Mouse (Mus musculus) neural tube, embryonic 11.5 days (tissue): ENCODE measurements at regions not wholly inside any gene's neighbourhood (a gene's known extent, or its start where the extent isn't known, plus 50 kb on each side); places are given as distances from the start of the nearest gene placed in this dataset.

Source experiments
- ATAC-seq: fragments of 200-750 bp; cut with Nextera tagmentation; 2 replicates; pipeline ENCODE4 v1.8.0; 2017; ENCODE audit warnings: moderate number of reproducible peaks, mild to moderate bottlenecking, moderate TSS enrichment, moderate library complexity; ENCODE audit not compliant: insufficient read depth, low FRiP score, low TSS enrichment
- DNase-seq: peaks from one replicate; pipeline ENCODE4 v3.0.0-alpha.2; 2015; ENCODE audit warnings: low spot score
- H3K27ac ChIP-seq: fragments of 300-500 bp; sonication (generic); 2 replicates; pipeline ENCODE4 v1.5.1; 2014; ENCODE audit warnings: low read depth, mild to moderate bottlenecking, low read length
- H3K27me3 ChIP-seq: fragments of 300-500 bp; sonication (generic); 2 replicates; pipeline ENCODE4 v1.6.1; 2014; ENCODE audit warnings: mild to moderate bottlenecking, low read length, mixed read lengths; ENCODE audit not compliant: control insufficient read depth, insufficient read depth
- H3K36me3 ChIP-seq: fragments of 300-500 bp; sonication (generic); 2 replicates; pipeline ENCODE4 v1.6.1; 2014; ENCODE audit warnings: mild to moderate bottlenecking, low read length, moderate library complexity, mixed read lengths; ENCODE audit not compliant: control insufficient read depth, insufficient read depth
- H3K4me1 ChIP-seq: fragments of 300-500 bp; sonication (generic); 2 replicates; pipeline ENCODE4 v1.6.1; 2014; ENCODE audit warnings: low read length, mixed read lengths; ENCODE audit not compliant: control insufficient read depth, insufficient read depth
- H3K4me2 ChIP-seq: fragments of 300-500 bp; sonication (generic); 2 replicates; pipeline ENCODE4 v1.6.1; 2014; ENCODE audit warnings: low read depth, mild to moderate bottlenecking, moderate library complexity
- H3K4me3 ChIP-seq: fragments of 300-500 bp; sonication (generic); 2 replicates; pipeline ENCODE4 v1.5.1; 2014; ENCODE audit warnings: low read depth, low read length
- H3K9ac ChIP-seq: fragments of 300-500 bp; sonication (generic); 2 replicates; pipeline ENCODE4 v1.6.1; 2014; ENCODE audit warnings: mild to moderate bottlenecking, low read length
- H3K9me3 ChIP-seq: fragments of 300-500 bp; sonication (generic); 2 replicates; pipeline ENCODE4 v1.6.1; 2016; ENCODE audit warnings: low read length; ENCODE audit not compliant: control insufficient read depth
- WGBS: fragments of 180-500 bp; shearing (Covaris S2); extraction: QIAGEN DNeasy Blood & Tissue Kit; methylation state at CpG from one replicate; pipeline ENCODE4 v1.1.7; 2014; 5-methylcytosine and 5-hydroxymethylcytosine counted together

DNA sequence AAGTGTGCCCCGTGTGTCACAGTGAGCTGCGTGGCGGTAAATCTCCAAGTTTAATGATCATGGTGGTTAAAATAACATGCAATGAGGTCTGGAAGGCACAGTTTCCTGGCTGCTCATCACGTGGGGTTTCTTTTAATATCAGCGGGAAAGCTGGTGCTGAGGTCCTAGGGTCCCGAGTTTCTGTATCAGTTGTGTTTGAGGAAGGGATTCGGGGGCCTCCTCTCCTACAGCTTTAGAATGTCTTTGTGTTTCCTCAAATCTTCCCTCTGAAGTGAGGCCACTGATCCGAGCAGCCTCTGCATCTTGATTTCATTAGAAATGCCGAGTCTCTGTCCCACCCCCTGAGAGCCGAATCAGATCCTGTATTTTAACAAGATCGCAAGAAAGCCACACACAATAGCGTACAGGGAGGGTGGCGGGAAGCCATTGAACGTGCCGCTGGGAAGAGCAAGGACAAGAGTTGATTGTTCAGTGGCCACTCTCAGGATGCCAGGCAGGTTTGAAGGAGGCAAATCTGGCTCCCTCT, 215.5 kb downstream of the Ppp4r2 start:
- no peak overlapping the region for H3K9ac ChIP-seq

DNA sequence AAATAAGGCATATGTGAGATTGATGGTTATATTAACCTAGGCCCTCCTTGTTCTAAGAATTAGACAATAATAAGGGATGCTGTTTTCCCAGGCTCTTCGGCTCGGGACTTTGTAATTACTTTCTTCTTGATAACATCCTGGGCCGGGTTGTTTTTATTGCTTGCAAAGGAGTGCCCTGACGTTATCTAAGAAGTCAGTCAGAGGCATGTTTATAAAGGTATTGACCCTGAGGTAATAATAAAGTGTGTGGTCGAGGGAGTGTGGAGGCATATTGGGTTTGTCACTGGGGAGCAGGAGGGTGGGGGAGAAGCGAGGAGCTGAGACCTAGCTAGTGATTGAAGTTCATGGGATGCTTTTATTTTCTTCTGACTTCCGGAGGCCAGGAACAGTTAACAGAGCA, 221.5 kb downstream of the Ppp4r2 start:
- Histone ChIP-seq H3K4me2 (no peak overlapping the region), H3K27me3 (no peaks in the 10 kb centered on the region), H3K4me1 (no peaks in the 10 kb centered on the region), H3K4me3 (no peak overlapping the region), H3K27ac (no peak overlapping the region), H3K9me3 (no peaks in the 10 kb centered on the region), H3K36me3 (no peaks in the 10 kb centered on the region), H3K9ac (no peak overlapping the region)
- WGBS, result 65% methylated on average over 7 of the region's 7 CpGs
- no peak for DNase-seq
- no peak for ATAC-seq

More for the DNA sequence above, 215.5 kb downstream of the Ppp4r2 start:
- Histone ChIP-seq H3K27ac (no peak overlapping the region), H3K4me3 (no peak overlapping the region), H3K27me3 (no peaks in the 10 kb centered on the region), H3K36me3 (no peaks in the 10 kb centered on the region), H3K4me2 (no peak overlapping the region), H3K4me1 (0 out of 2 replicates have a peak, but pooled peaks cover 5% of the 10 kb centered on the region), H3K9me3 (no peaks in the 10 kb centered on the region)
- ATAC-seq (peak; percentile 20; the same call in 1 of the 2 replicates), DNase-seq (peak; percentile 48)
- 44% methylated on average over 15 of the region's 15 CpGs for WGBS

DNA sequence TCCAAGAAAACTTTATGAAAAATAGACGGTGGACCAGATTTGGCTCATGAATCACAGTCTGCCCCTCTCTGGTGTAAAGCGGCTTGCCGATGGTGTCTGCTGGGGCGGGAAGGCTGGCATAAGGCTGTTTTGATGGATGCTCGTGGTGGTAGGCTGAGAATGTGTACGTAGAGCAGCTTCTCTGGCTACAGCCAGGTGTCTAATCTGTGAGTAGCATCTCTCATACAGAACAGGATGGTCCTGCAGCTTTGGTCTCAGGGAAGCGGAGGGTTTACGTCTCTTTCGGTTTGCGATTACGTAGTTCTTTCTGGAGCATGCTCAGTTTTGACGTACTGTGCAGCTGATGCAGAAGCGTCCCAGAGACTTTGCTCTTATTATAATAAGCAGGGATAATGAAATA, 222.9 kb downstream of the Ppp4r2 start:
- no peaks in the 10 kb centered on the region for H3K9me3 ChIP-seq
- WGBS, result 97% methylated on average over 13 of the region's 13 CpGs
- H3K4me3 ChIP-seq, result no peak overlapping the region
- H3K4me1 ChIP-seq, result no peaks in the 10 kb centered on the region
- no peak overlapping the region for H3K4me2 ChIP-seq
- no peak overlapping the region for H3K27ac ChIP-seq
- no peak overlapping the region for H3K9ac ChIP-seq
- ATAC-seq (no peak), DNase-seq (no peak)
- no peaks in the 10 kb centered on the region for H3K36me3 ChIP-seq
- no peaks in the 10 kb centered on the region for H3K27me3 ChIP-seq

DNA sequence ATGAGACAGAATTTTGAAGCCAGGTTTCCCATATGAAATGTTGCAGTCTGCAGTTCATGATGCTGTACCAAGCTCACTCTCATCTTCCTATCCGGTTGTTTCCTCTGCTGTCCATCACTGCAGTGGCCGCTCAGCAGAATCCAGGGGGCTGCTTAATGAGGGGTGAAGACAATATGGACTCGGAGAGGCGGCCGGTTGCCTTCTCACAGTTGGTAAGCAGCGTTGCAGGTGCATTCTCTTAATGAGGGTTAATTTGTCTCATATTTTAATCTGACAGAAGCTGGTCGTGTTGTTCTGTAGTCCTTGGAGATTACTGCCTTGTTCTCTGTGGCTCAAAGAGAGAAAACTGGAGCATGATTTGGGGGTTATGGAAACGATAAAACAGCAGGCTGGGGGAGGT, 225.6 kb downstream of the Ppp4r2 start:
- Histone ChIP-seq H3K27me3 (no peaks in the 10 kb centered on the region), H3K9me3 (no peaks in the 10 kb centered on the region), H3K4me1 (no peaks in the 10 kb centered on the region), H3K4me2 (no peak overlapping the region), H3K36me3 (no peaks in the 10 kb centered on the region), H3K27ac (no peak overlapping the region), H3K9ac (no peak overlapping the region), H3K4me3 (no peak overlapping the region)
- 55% methylated on average over 8 of the region's 8 CpGs for WGBS
- no peak for DNase-seq
- no peak for ATAC-seq

DNA sequence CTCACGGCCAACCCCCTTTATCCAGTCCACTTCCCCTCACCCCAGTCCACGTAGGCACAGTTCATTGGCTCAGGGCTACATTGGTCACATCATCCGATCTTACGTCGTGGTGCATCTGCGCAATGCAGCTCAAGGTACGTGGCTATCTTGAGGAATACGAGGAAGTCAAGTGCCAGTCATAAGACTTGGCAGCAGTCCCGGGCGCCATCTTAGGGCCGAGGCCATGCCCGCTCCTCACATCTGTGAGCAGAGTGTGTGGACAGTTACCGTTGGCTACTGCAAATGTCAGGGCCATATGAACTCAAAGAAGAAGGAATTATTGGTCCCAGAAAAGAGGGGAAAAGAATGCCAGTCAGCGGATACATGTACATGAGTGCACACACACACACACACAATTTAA, 228.8 kb downstream of the Ppp4r2 start:
- Histone ChIP-seq H3K27me3 (no peaks in the 10 kb centered on the region), H3K9ac (no peak overlapping the region), H3K4me3 (no peak overlapping the region), H3K4me1 (no peaks in the 10 kb centered on the region), H3K4me2 (no peak overlapping the region), H3K9me3 (no peaks in the 10 kb centered on the region), H3K36me3 (no peaks in the 10 kb centered on the region), H3K27ac (no peak overlapping the region)
- ATAC-seq (no peak), DNase-seq (no peak)
- 93% methylated on average over 14 of the region's 14 CpGs for WGBS

DNA sequence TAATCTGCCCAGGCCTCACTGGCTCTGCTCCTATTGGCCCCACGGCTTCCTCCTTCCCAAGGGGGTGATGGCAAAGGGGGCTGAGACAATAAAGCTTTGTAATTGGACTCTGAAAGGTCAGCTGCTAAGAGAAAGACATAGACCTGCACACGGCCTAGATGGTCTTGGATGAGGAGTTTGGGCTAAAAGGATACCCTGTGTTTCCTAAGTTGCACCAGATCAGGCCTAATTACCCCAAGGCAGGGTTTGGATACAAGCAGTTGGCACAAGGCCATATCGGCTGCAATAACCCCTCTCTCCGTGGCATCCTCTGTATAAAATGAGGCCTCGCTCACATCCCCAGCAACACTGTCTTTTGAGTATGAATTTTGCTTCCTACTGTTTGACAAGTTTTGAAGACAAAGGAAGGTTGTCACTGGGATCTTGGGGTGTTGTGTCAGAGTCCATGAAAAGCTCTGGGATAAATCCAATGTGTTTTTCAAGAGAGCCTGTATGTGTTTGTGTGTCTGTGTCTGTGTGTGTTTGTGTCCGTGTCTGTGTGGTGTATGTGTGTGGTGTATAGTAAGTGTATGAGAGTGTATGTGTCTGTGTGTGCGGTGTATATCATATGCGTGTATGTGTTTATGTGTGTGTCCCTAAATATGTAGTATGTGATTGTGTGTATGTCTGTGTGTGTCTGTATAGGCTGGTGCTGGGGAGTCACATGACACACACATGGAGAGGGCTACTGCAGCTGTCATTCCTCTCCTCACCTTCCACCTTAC, 242.5 kb downstream of the Ppp4r2 start:
- no peak overlapping the region for H3K4me3 ChIP-seq
- H3K4me1 ChIP-seq, result peaks cover 3% of the 10 kb centered on the region; the same call in 1 of the 2 replicates
- DNase-seq (no peak), ATAC-seq (no peak)
- WGBS, result 72% methylated on average over 8 of the region's 8 CpGs
- no peaks in the 10 kb centered on the region for H3K36me3 ChIP-seq
- no peaks in the 10 kb centered on the region for H3K27me3 ChIP-seq
- H3K9me3 ChIP-seq, result no peaks in the 10 kb centered on the region
- no peak overlapping the region for H3K4me2 ChIP-seq
- H3K9ac ChIP-seq, result no peak overlapping the region
- H3K27ac ChIP-seq, result no peak overlapping the region

DNA sequence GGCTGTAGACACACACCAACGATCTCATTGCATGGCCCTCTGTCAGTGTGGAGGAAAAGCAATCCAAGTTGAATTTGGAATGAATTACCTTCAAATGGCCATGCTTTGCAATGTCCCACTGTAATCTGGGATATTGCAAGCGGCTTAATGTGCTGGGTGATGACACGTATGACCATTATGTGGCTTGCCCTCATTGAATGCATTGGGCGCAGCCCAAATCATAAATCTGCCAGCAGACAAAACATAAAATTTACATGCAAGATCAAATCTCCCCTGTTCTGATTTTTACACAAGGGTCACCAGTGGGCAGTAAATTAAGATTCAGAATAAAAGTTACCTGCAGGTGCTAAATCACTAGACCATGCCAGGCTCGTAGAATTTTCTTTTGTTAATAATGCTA, 244.9 kb downstream of the Ppp4r2 start:
- Histone ChIP-seq H3K9ac (no peak overlapping the region), H3K27me3 (no peaks in the 10 kb centered on the region), H3K4me3 (no peak overlapping the region), H3K9me3 (no peaks in the 10 kb centered on the region), H3K4me1 (peaks cover 3% of the 10 kb centered on the region; the same call in 1 of the 2 replicates), H3K4me2 (no peak overlapping the region), H3K27ac (no peak overlapping the region), H3K36me3 (no peaks in the 10 kb centered on the region)
- no peak for DNase-seq
- ATAC-seq, result peak; percentile 52; the same call in 1 of the 2 replicates
- WGBS, result 66% methylated on average over 5 of the region's 5 CpGs

DNA sequence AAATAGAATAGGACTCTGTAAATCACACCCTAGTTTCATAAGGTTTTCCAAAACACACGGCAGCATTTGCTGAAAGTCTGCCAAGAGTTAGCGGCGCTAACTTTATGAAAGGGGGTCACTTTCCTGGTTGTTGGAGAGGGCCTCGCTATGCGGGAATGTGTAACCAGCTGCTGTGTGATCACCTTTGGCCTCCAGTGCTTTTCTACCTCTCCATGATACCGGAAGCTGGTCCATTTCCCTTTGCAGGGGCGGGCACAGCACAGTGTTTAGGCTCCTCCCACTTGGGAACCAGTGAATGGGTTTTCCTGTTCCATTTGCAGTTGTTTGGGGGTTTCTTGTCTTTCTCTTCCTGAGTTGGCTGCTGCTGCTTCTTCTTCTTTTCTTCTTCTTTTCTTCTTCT, 250.3 kb downstream of the Ppp4r2 start:
- no peak overlapping the region for H3K4me3 ChIP-seq
- H3K4me2 ChIP-seq, result no peak overlapping the region
- no peak overlapping the region for H3K27ac ChIP-seq
- H3K4me1 ChIP-seq, result no peaks in the 10 kb centered on the region
- no peaks in the 10 kb centered on the region for H3K27me3 ChIP-seq
- DNase-seq, result no peak
- WGBS, result 68% methylated on average over 7 of the region's 7 CpGs
- no peaks in the 10 kb centered on the region for H3K9me3 ChIP-seq
- H3K36me3 ChIP-seq, result no peaks in the 10 kb centered on the region
- H3K9ac ChIP-seq, result no peak overlapping the region
- ATAC-seq, result no peak

DNA sequence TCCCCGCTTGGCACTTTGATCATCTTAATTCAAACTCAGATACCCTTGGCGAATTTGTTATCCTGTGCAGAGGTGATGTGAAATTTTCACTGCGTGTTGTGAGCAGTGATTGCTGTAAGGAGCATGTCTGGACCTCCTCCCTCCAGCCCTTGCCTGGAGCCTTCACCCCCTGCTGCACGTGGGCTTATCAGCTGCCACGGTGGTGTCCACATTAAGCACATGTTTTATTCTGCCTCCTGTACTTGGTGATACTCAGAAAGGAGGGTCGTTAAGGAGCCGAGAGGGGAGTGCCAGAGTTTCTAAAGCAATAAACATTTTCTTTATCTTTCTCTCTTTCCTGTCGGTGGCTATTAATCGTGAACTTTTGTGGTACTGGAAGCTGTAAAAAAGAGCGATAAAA, 258.8 kb downstream of the Ppp4r2 start:
- DNase-seq, result no peak
- H3K9me3 ChIP-seq, result no peaks in the 10 kb centered on the region
- H3K27me3 ChIP-seq, result no peaks in the 10 kb centered on the region
- no peak overlapping the region for H3K4me3 ChIP-seq
- H3K4me1 ChIP-seq, result peaks cover 4% of the 10 kb centered on the region; the same call in 1 of the 2 replicates
- no peaks in the 10 kb centered on the region for H3K36me3 ChIP-seq
- 28% methylated on average over 10 of the region's 10 CpGs for WGBS
- no peak for ATAC-seq
- no peak overlapping the region for H3K4me2 ChIP-seq
- no peak overlapping the region for H3K9ac ChIP-seq
- H3K27ac ChIP-seq, result no peak overlapping the region
